In genomic region chr5:5379501-5379869, GRCm38 (mm10) we compare ENCODE assay signal across 8 mouse cellular contexts. TPM values are rescaled to one million over a fixed set of nuclear protein-coding genes. Genes with fewer than 3 reads are reported as not detected.
DNase-seq lines count a peak whose midpoint lies in the region; ATAC-seq lines count a peak whose summit lies in the region.

No protein-coding gene starts in this region.

- H3K27me3 ChIP-seq in embryonic facial prominence, embryonic 10.5 days (replicated peaks; ENCODE audit: low read depth, poor library complexity, severe bottlenecking): no peaks in the 10 kb centered on the region
- H3K27me3 ChIP-seq in hindbrain, embryonic 14.5 days (ENCODE audit: control insufficient read depth, insufficient read depth, low read length): no peaks in the 10 kb centered on the region
- H3K27me3 ChIP-seq in midbrain, embryonic 13.5 days: no peaks in the 10 kb centered on the region

- peak overlapping the region; percentile 96 for H3K27ac ChIP-seq in embryonic facial prominence, embryonic 10.5 days (replicated peaks)
- peak overlapping the region; percentile 95 for H3K27ac ChIP-seq in hindbrain, embryonic 14.5 days
- peak overlapping the region; percentile 95 for H3K27ac ChIP-seq in midbrain, embryonic 13.5 days

- H3K4me2 ChIP-seq in hindbrain, embryonic 14.5 days (replicated peaks): peak overlapping the region; percentile 91
- H3K4me2 ChIP-seq in midbrain, embryonic 13.5 days (replicated peaks): peak overlapping the region; percentile 77

- ATAC-seq in hindbrain, embryonic 14.5 days (ENCODE audit: low FRiP score): no peak
- ATAC-seq in midbrain, embryonic 13.5 days: no peak

- H3K4me1 ChIP-seq in embryonic facial prominence, embryonic 10.5 days: peaks cover 21% of the 10 kb centered on the region
- H3K4me1 ChIP-seq in hindbrain, embryonic 14.5 days (replicated peaks; ENCODE audit: control insufficient read depth, insufficient read depth, low read length): peaks cover 21% of the 10 kb centered on the region
- H3K4me1 ChIP-seq in midbrain, embryonic 13.5 days (replicated peaks): peaks cover 35% of the 10 kb centered on the region

- peak overlapping the region; percentile 94 for H3K9ac ChIP-seq in hindbrain, embryonic 14.5 days
- H3K9ac ChIP-seq in midbrain, embryonic 13.5 days (replicated peaks): peak overlapping the region; percentile 93

- WGBS in embryonic facial prominence, embryonic 10.5 days: under 1% methylated on average over 14 of the region's 14 CpGs
- WGBS in hindbrain, embryonic 14.5 days: under 1% methylated on average over 13 of the region's 14 CpGs
- WGBS in midbrain, embryonic 13.5 days: under 1% methylated on average over 14 of the region's 14 CpGs

- DNase-seq in layer of hippocampus, adult 11-12 months (ENCODE audit: low spot score): peak; percentile 12
- DNase-seq in layer of hippocampus, adult 9-10 months (ENCODE audit: low spot score): no peak
- no peak for DNase-seq in embryonic facial prominence, embryonic 10.5 days (ENCODE audit: low spot score)
- DNase-seq in hindbrain, embryonic 14.5 days (ENCODE audit: low spot score): peak; percentile 47
- no peak for DNase-seq in ovary, postnatal 14 days (ENCODE audit: low spot score)
- no peak for DNase-seq in frontal cortex, postnatal 36 days (ENCODE audit: low spot score in 2 of 2)
- no peak for DNase-seq in kidney, adult 9 months

- peak overlapping the region; percentile 75 for H3K4me3 ChIP-seq in embryonic facial prominence, embryonic 10.5 days
- peak overlapping the region; percentile 86 for H3K4me3 ChIP-seq in hindbrain, embryonic 14.5 days (replicated peaks; ENCODE audit: low read length)
- peak overlapping the region; percentile 83 for H3K4me3 ChIP-seq in midbrain, embryonic 13.5 days (replicated peaks)

- no peaks in the 10 kb centered on the region for H3K36me3 ChIP-seq in embryonic facial prominence, embryonic 10.5 days (replicated peaks)
- no peaks in the 10 kb centered on the region for H3K36me3 ChIP-seq in hindbrain, embryonic 14.5 days (replicated peaks; ENCODE audit: control insufficient read depth, insufficient read depth)
- H3K36me3 ChIP-seq in midbrain, embryonic 13.5 days: no peaks in the 10 kb centered on the region

- H3K9me3 ChIP-seq in embryonic facial prominence, embryonic 10.5 days: no peaks in the 10 kb centered on the region
- no peaks in the 10 kb centered on the region for H3K9me3 ChIP-seq in hindbrain, embryonic 14.5 days (ENCODE audit: control insufficient read depth, low read length)
- no peaks in the 10 kb centered on the region for H3K9me3 ChIP-seq in midbrain, embryonic 13.5 days

RNA-seq across cellular contexts. Expression of gene Cdk14, which starts 40.6 kb away (rescaled TPM):
- 17.2 and 18.3 TPM in 2 replicates for polyA plus RNA-seq in embryonic facial prominence, embryonic 10.5 days (2016; fragmentation: Nextera tagmentation; extraction: Ambion mirVana)
- 55.6 and 65.8 TPM in 2 replicates for polyA plus RNA-seq in hindbrain, embryonic 14.5 days (2014; fragmentation: Nextera tagmentation; extraction: Ambion mirVana)
- polyA plus RNA-seq in midbrain, embryonic 13.5 days (2015; fragmentation: Nextera tagmentation; extraction: Ambion mirVana): 28.9 and 34.3 TPM in 2 replicates

Comparison
In these comparisons a context has a peak if more than half of its experiments do, and no peak if none do; other contexts are left out.
1. DNase-seq: peak in layer of hippocampus, adult 11-12 months (single experiment) and hindbrain, embryonic 14.5 days (single experiment); none in layer of hippocampus, adult 9-10 months (single experiment), embryonic facial prominence, embryonic 10.5 days (single experiment), ovary, postnatal 14 days (single experiment), frontal cortex, postnatal 36 days (0 of 2) and kidney, adult 9 months (single experiment).
2. Peak in every context shown above with its lines, with median percentiles within 50 percentile points of each other: H3K27ac ChIP-seq and H3K4me3 ChIP-seq.